Mouse (Mus musculus): Measurements from ENCODE around the gene Atg4d. TPM values are rescaled to one million over a fixed set of nuclear protein-coding genes. Genes with fewer than 3 reads are reported as not detected.

The Atg4d gene
- total and polyA plus RNA-seq, 3 experiments, result 60.8 to 100 (median 88.7) TPM

DNA sequence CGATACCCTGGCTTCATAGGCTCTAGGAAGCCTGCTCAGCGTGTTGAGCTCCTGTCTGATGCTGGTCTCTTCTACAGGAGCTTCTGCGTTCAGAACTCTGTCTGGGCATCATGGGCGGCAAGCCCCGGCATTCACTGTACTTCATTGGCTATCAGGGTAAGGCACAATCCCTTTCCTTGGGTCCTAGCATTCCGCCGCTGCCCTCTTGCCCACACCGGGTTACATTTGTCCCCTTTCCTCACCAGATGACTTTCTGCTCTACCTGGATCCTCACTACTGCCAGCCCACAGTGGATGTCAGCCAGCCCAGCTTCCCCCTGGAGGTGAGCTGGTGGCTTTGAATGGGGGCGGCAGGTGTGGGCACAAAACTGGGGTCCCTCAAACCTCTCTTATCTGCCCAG lies 7.3 kb downstream of the Atg4d start:
- intact Hi-C loops (cut with DNase I), result no loop called here
- peaks cover 2% of the 10 kb centered on the region; the same call in 1 of the 2 replicates for H3K4me1 ChIP-seq (ENCODE audit: control insufficient read depth, insufficient read depth, low read length)
- H3K36me3 ChIP-seq (ENCODE audit: control insufficient read depth, insufficient read depth, low read length), result no peaks in the 10 kb centered on the region; the same call in 1 of the 2 replicates
- TF ChIP-seq EP300 (IDR thresholded peaks at IDR 0.05; ENCODE audit: insufficient read depth, low read depth, low read length) (no peak), CTCF (IDR thresholded peaks at IDR 0.05) (no peak)
- no peak overlapping the region for H3K4me3 ChIP-seq
- H3K79me2 ChIP-seq (replicated peaks; ENCODE audit: control insufficient read depth, insufficient read depth, low read length), result no peaks in the 10 kb centered on the region; the same call in 1 of the 2 replicates
- WGBS, result 90% methylated on average over 9 of the region's 9 CpGs
- no peaks in the 10 kb centered on the region for H3K27me3 ChIP-seq (ENCODE audit: control insufficient read depth, insufficient read depth, low read length)
- no peak for DNase-seq
- H3K9ac ChIP-seq (ENCODE audit: low read depth, low read length), result no peak overlapping the region
- no peak overlapping the region for H3K27ac ChIP-seq

DNA sequence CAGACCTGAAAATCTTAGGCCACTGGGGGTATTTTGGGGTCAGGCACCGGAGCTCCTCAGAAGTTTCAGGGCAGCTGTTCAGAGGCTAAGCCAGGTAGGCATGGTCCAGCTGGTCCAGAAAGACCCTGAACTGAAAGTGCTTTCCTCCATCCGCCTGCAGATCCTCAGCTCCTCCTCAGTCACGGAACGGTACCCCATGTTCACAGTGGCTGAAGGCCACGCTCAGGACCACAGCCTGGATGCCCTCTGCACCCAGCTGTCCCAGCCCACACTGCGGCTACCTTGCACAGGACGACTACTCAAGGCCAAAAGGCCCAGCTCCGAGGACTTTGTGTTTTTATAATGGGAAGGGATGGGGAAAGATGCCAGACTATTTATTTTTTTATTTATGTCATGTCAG lies 8.0 kb downstream of the Atg4d start:
- Histone ChIP-seq H3K9ac (ENCODE audit: low read depth, low read length) (no peak overlapping the region), H3K27me3 (ENCODE audit: control insufficient read depth, insufficient read depth, low read length) (no peaks in the 10 kb centered on the region), H3K36me3 (ENCODE audit: control insufficient read depth, insufficient read depth, low read length) (no peaks in the 10 kb centered on the region; the same call in 1 of the 2 replicates), H3K4me1 (ENCODE audit: control insufficient read depth, insufficient read depth, low read length) (peaks cover 2% of the 10 kb centered on the region; the same call in 1 of the 2 replicates), H3K27ac (no peak overlapping the region), H3K79me2 (replicated peaks; ENCODE audit: control insufficient read depth, insufficient read depth, low read length) (no peaks in the 10 kb centered on the region; the same call in 1 of the 2 replicates), H3K4me3 (no peak overlapping the region)
- no peak for DNase-seq
- 78% methylated on average over 8 of the region's 8 CpGs for WGBS
- TF ChIP-seq EP300 (IDR thresholded peaks at IDR 0.05; ENCODE audit: insufficient read depth, low read depth, low read length), result no peak
- TF ChIP-seq POLR2A (IDR thresholded peaks at IDR 0.05; ENCODE audit: insufficient read depth, low read depth, low read length), result no peak
- TF ChIP-seq CTCF (IDR thresholded peaks at IDR 0.05), result no peak
- intact Hi-C loops (cut with DNase I), result no loop called here

DNA sequence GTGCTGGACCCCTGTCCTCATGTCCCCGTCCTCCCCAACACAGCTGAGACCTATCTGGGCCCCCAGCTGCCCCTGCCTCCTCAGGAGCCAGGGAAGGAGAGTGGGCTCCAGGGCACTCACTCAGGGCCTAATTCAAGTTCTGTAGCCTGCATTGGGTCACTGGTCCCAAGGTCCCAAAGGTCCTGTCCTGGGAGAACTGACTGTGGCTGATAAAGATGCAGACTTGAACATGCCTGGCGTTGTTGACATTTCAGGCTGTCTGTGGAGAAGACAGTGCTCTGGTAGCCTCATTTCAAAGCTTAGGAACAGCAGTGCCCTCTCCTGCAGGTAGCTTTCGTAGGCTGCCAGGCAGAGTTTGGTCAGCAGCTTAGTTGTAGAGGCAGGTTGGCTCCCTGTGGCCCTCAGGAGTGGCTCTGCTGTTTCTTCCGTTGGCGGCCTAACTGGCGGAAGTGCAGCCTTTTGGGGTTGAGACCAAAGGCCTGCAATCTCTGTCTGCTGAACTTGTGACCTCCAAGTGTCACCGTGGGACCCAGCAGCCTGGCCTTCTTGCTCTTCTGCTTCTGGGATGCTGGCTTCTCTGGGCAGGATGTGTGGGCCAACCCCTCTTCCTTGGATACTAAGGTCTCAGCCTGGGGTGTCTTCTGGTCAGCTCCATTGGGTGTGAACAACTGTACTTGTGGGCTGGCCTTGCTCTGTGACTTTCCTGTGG lies 8.6 kb downstream of the Atg4d start:
- Histone ChIP-seq H3K4me3 (no peak overlapping the region), H3K36me3 (ENCODE audit: control insufficient read depth, insufficient read depth, low read length) (no peaks in the 10 kb centered on the region; the same call in 1 of the 2 replicates), H3K79me2 (replicated peaks; ENCODE audit: control insufficient read depth, insufficient read depth, low read length) (no peaks in the 10 kb centered on the region; the same call in 1 of the 2 replicates), H3K4me1 (ENCODE audit: control insufficient read depth, insufficient read depth, low read length) (peaks cover 2% of the 10 kb centered on the region; the same call in 1 of the 2 replicates), H3K27ac (no peak overlapping the region; the same call in 1 of the 2 replicates), H3K9ac (ENCODE audit: low read depth, low read length) (no peak overlapping the region), H3K27me3 (ENCODE audit: control insufficient read depth, insufficient read depth, low read length) (no peaks in the 10 kb centered on the region)
- TF ChIP-seq EP300 (IDR thresholded peaks at IDR 0.05; ENCODE audit: insufficient read depth, low read depth, low read length) (no peak), POLR2A (IDR thresholded peaks at IDR 0.05; ENCODE audit: insufficient read depth, low read depth, low read length) (no peak), CTCF (IDR thresholded peaks at IDR 0.05) (no peak)
- 60% methylated on average over 7 of the region's 7 CpGs for WGBS
- DNase-seq, result no peak
- intact Hi-C loops (cut with DNase I), result no loop called here

DNA sequence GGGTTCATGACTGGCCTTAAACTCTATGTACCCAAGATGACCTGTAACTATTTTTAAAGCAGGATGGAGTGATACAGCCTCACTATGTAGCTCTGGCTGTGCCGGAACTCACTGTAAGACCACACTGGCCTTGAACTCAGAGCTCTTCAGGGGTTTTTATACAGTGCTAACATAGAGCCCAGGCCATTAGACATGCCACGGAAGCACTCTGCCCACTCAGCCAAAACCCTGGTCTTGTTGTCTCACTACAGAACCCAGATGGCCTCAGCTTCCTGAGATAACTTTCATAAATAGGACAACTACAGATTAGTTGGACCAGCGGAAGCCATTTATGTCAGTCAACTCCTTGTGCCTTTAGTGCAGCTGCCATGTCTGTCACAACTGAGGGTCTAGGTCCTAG lies 9.2 kb downstream of the Atg4d start:
- H3K36me3 ChIP-seq (ENCODE audit: control insufficient read depth, insufficient read depth, low read length), result no peaks in the 10 kb centered on the region; the same call in 1 of the 2 replicates
- intact Hi-C loops (cut with DNase I), result no loop called here

DNA sequence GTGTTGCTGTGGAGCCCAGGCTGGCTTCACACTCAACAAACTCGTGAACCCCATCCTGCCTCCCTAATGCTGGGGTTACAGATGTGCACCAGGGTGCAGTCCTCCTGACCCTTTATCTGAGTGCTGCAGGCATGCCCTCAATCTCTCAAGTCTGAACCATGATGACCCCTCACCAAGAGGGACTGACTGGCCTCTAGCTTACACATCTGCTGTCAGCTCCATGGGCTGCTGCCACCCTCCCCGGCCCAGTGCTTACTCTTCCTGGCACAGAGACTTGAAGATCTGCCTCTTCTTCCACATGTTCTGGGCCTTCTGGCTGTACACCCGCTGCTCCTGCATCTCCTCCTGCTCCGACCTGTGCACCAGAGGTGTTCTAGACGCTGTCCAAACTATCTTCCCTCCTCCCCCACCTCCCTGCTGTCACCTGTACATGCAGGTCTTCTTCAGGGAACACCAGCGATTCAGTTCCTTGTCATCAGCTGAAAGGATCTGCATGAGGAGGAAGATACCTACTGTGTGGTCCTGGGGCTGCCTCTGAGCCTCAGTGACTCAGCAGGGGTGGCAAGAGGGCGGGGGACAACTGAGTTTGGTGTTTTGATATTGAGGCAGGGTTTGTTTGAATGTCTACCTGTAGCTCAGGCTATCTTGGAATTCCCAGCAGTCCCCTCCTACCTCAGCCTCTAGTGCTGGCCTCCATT lies 10.1 kb downstream of the Atg4d start:
- H3K36me3 ChIP-seq (ENCODE audit: control insufficient read depth, insufficient read depth, low read length), result no peaks in the 10 kb centered on the region; the same call in 1 of the 2 replicates
- H3K9ac ChIP-seq (ENCODE audit: low read depth, low read length), result no peak overlapping the region
- TF ChIP-seq POLR2A (IDR thresholded peaks at IDR 0.05; ENCODE audit: insufficient read depth, low read depth, low read length), result no peak
- no peak for TF ChIP-seq CTCF (IDR thresholded peaks at IDR 0.05)
- TF ChIP-seq EP300 (IDR thresholded peaks at IDR 0.05; ENCODE audit: insufficient read depth, low read depth, low read length), result no peak
- H3K27me3 ChIP-seq (ENCODE audit: control insufficient read depth, insufficient read depth, low read length), result no peaks in the 10 kb centered on the region
- 75% methylated on average over 7 of the region's 7 CpGs for WGBS
- H3K4me3 ChIP-seq, result no peak overlapping the region
- intact Hi-C loops (cut with DNase I), result no loop called here
- H3K4me1 ChIP-seq (ENCODE audit: control insufficient read depth, insufficient read depth, low read length), result peaks cover 2% of the 10 kb centered on the region; the same call in 1 of the 2 replicates
- H3K79me2 ChIP-seq (replicated peaks; ENCODE audit: control insufficient read depth, insufficient read depth, low read length), result no peaks in the 10 kb centered on the region; the same call in 1 of the 2 replicates
- DNase-seq, result no peak
- H3K27ac ChIP-seq, result no peak overlapping the region

More for the DNA sequence above, 9.2 kb downstream of the Atg4d start:
- DNase-seq, result no peak
- Histone ChIP-seq H3K4me1 (ENCODE audit: control insufficient read depth, insufficient read depth, low read length) (peaks cover 2% of the 10 kb centered on the region; the same call in 1 of the 2 replicates), H3K9ac (ENCODE audit: low read depth, low read length) (no peak overlapping the region), H3K4me3 (no peak overlapping the region), H3K27ac (no peak overlapping the region; the same call in 1 of the 2 replicates), H3K79me2 (replicated peaks; ENCODE audit: control insufficient read depth, insufficient read depth, low read length) (no peaks in the 10 kb centered on the region; the same call in 1 of the 2 replicates), H3K27me3 (ENCODE audit: control insufficient read depth, insufficient read depth, low read length) (no peaks in the 10 kb centered on the region)
- 40% methylated on average over 3 of the region's 3 CpGs for WGBS
- no peak for TF ChIP-seq CTCF (IDR thresholded peaks at IDR 0.05)
- TF ChIP-seq POLR2A (IDR thresholded peaks at IDR 0.05; ENCODE audit: insufficient read depth, low read depth, low read length), result no peak
- no peak for TF ChIP-seq EP300 (IDR thresholded peaks at IDR 0.05; ENCODE audit: insufficient read depth, low read depth, low read length)
